Mouse (Mus musculus) liver, adult 2 months (tissue): ENCODE results near the gene Prune1.

Source experiments
- CTCF ChIP-seq: fragments of 200-500 bp; IDR thresholded peaks from 2 replicates; pipeline ENCODE4 v1.5.1; 2011; ENCODE audit warnings: low read depth, low read length, control low read depth
- POLR2A ChIP-seq: fragments of 200-500 bp; IDR thresholded peaks from 2 replicates; pipeline ENCODE4 v1.6.1; 2011; ENCODE audit warnings: low read length, control low read depth; ENCODE audit not compliant: insufficient read depth; ENCODE audit errors: extremely low read depth

DNA sequence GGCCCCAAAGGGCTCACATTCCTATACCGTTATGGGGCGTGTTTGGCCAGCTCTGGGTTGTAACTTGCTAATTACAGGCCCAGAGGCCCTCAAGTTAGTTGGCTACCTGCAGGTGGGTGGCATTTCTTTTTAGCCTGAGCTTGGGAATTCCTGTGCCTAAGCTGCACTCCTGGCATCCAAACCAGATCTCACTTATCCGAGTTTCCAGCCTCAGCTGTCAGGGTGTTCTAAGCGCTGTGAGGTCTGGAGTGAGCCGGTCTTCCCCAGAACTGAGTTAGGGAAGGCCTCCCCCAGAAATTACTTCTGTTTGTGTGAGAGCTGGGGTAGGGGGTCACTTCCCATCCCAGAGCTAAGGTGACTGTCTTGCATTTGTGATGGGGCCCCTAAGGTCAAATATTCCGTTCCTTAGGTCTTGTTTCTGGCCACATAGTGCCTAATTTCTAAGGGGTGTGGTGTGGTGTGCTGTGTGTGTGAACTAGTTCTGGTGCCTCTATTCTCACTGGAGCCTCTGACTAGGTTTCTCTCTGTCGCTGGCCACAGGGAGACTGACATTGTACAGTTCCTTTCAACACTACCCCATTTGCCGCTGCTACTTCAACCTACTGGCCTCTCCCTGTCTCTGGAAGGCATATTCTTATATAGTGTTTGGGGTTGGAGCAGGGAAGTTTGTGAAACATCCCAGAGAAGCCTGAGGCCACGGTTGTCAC, 34.1 kb upstream of the Prune1 start:
- TF ChIP-seq CTCF (no peak), POLR2A (no peak)
